Mouse (Mus musculus) heart, postnatal 0 days (tissue): ENCODE results near the gene Rbm11. TPM values are rescaled to one million over a fixed set of nuclear protein-coding genes. Genes with fewer than 3 reads are reported as not detected.

Experiments
- ATAC-seq: fragments of 200-750 bp; cut with Nextera tagmentation; 2 replicates; pipeline ENCODE4 v1.8.0; 2017; ENCODE audit warnings: low read depth, moderate number of reproducible peaks, moderate library complexity; ENCODE audit not compliant: insufficient read depth
- DNase-seq: peaks from one replicate; pipeline ENCODE4 v3.0.0-alpha.2; 2016; ENCODE audit warnings: low spot score
- H3K27ac ChIP-seq: fragments of 300-500 bp; sonication (generic); 2 replicates; pipeline ENCODE4 v1.5.1; 2014; ENCODE audit warnings: low read depth, mild to moderate bottlenecking
- H3K27me3 ChIP-seq: fragments of 300-500 bp; sonication (generic); 2 replicates; pipeline ENCODE4 v1.6.1; 2014; ENCODE audit warnings: low read length, mixed read lengths; ENCODE audit not compliant: control insufficient read depth, insufficient read depth
- H3K36me3 ChIP-seq: fragments of 300-500 bp; sonication (generic); replicated peaks from 2 replicates; pipeline ENCODE4 v1.6.1; 2014; ENCODE audit warnings: low read length, mixed read lengths; ENCODE audit not compliant: control insufficient read depth, insufficient read depth
- H3K4me1 ChIP-seq: fragments of 300-500 bp; sonication (generic); 2 replicates; pipeline ENCODE4 v1.6.1; 2014; ENCODE audit warnings: antibody characterized with exemption; ENCODE audit not compliant: control insufficient read depth, insufficient read depth
- H3K4me2 ChIP-seq: fragments of 300-500 bp; sonication (generic); 2 replicates; pipeline ENCODE4 v1.6.1; 2014; ENCODE audit warnings: low read depth, mild to moderate bottlenecking, low read length, moderate library complexity
- H3K4me3 ChIP-seq: fragments of 300-500 bp; sonication (generic); 2 replicates; pipeline ENCODE4 v1.5.1; 2014; ENCODE audit warnings: low read depth, low read length
- H3K9ac ChIP-seq: fragments of 300-500 bp; sonication (generic); replicated peaks from 2 replicates; pipeline ENCODE4 v1.6.1; 2014; ENCODE audit warnings: low read depth, low read length, mixed read lengths
- H3K9me3 ChIP-seq: fragments of 300-500 bp; sonication (generic); replicated peaks from 2 replicates; pipeline ENCODE4 v1.6.1; 2016; ENCODE audit warnings: low read length; ENCODE audit not compliant: control insufficient read depth
- CTCF ChIP-seq: IDR thresholded peaks from 2 replicates; pipeline ENCODE4 v1.5.1; 2016; ENCODE audit warnings: antibody characterized with exemption, control low read depth, low read depth
- EP300 ChIP-seq: IDR thresholded peaks from 2 replicates; pipeline ENCODE4 v1.6.1; 2016; ENCODE audit warnings: antibody characterized with exemption, low read depth
- WGBS: fragments of 180-500 bp; shearing (Covaris S2); extraction: QIAGEN DNeasy Blood & Tissue Kit; methylation state at CpG from one replicate; pipeline ENCODE4 v1.1.7; 2014; 5-methylcytosine and 5-hydroxymethylcytosine counted together
- polyA plus RNA-seq: library from polyadenylated mRNA; unstranded; fragments of >200 nt; fragmentation: Nextera tagmentation; extraction: Ambion mirVana; gene quantifications from 2 replicates; pipeline ENCODE4 v1.2.1, GENCODE M21; 2015
- total RNA-seq: library from RNA; depleted of rRNA; stranded (reverse); fragments of >200 nt; gene quantifications from 2 replicates; pipeline ENCODE4 v1.2.3, GENCODE M21; 2014; ENCODE audit warnings: low replicate concordance; rRNA removed

The Rbm11 gene
- total and polyA plus RNA-seq, 2 experiments from 2014 or later = 0.23 to 0.31 TPM

DNA sequence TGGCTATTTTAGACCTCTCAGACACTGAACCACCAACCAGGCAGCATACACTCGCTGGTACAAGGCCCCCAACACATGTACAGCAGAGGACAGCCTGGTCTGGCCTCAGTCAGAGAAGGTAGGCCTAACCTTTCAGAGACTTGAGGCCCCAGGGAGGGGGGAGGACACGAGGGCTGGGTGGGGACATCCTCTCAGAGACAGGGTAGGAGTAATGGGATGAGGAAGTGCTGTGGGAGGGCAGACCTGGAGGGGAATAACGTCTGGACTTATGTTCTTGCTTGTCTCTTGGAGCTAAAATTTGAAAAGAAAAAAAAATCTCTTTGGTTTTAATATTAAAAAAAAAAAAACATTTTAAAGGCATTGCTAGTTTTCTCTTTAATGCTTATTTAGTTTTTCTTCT, 6.2 kb upstream of the Rbm11 start:
- DNase-seq (no peak), ATAC-seq (no peak)
- 18% methylated on average over 3 of the region's 3 CpGs for WGBS
- TF ChIP-seq EP300 (no peak), CTCF (no peak)
- no peak overlapping the region for H3K9ac ChIP-seq
- no peaks in the 10 kb centered on the region for H3K27me3 ChIP-seq
- H3K4me3 ChIP-seq = no peak overlapping the region
- H3K36me3 ChIP-seq = no peaks in the 10 kb centered on the region
- no peak overlapping the region for H3K4me2 ChIP-seq
- no peak overlapping the region for H3K27ac ChIP-seq
- no peaks in the 10 kb centered on the region for H3K9me3 ChIP-seq
- no peaks in the 10 kb centered on the region for H3K4me1 ChIP-seq

DNA sequence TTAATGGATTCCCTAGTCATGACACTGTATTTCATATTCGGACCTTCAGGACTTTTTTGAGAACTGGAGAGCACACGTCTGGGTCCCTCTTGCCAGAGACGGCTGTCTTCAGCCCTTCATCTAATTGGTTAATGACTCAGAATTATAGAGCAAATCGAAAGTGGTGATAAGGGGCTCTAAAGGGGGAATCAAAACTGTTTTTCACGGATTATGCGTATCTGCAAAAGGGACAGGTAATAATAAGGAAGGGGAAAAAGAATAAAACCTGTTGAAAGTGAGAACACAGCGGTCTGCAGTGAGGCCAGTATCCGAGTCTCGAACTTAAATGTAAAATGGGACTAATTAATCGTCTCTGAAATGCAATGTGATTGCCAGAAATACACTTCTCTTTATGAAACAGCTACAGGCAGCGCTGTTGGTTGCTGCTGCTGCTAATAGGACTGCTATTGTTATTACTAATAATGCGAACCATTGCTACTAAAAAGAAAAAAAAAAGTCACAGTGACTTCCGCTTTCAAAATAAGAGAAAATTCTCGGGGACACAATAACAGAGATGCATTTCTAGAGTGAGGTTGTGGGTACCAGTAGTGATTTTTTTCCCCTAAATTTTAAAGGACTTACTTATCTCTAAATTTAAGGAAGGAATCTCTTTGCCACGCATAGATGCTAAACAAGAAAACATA, 998 bp downstream of the Rbm11 start:
- Histone ChIP-seq H3K9ac (0 out of 2 replicates have a peak overlapping the region, but pooled peaks have one; percentile 18), H3K9me3 (no peaks in the 10 kb centered on the region), H3K4me3 (peak overlapping the region; percentile 66), H3K27ac (no peak overlapping the region), H3K4me1 (no peaks in the 10 kb centered on the region), H3K27me3 (no peaks in the 10 kb centered on the region), H3K36me3 (no peaks in the 10 kb centered on the region), H3K4me2 (peak overlapping the region; percentile 82)
- TF ChIP-seq CTCF = no peak
- WGBS = 14% methylated on average over 15 of the region's 15 CpGs
- ATAC-seq (no peak), DNase-seq (no peak)

DNA sequence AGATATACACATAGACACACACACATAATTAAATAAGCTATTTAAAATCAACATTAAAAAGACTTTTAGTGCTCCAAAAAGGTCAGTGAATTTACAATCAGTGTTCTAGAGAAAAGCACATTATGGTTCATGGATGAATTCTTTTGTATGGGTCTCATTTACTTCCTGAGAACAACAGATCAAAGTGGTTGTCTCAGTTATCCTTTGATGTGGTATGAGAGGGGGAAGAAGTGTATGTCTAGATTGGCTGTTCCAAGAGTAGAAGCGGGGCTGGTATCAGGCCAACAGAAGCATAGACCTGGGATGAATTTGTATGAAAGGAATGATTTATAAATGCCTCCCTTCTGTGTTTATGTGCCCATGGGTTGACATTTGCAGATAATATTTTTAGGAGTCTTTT, 13.8 kb downstream of the Rbm11 start:
- 0 out of 2 replicates have a peak, but pooled peaks cover 4% of the 10 kb centered on the region for H3K9me3 ChIP-seq
- 85% methylated on average over 1 of the region's 1 CpGs for WGBS
- no peak overlapping the region for H3K4me2 ChIP-seq

DNA sequence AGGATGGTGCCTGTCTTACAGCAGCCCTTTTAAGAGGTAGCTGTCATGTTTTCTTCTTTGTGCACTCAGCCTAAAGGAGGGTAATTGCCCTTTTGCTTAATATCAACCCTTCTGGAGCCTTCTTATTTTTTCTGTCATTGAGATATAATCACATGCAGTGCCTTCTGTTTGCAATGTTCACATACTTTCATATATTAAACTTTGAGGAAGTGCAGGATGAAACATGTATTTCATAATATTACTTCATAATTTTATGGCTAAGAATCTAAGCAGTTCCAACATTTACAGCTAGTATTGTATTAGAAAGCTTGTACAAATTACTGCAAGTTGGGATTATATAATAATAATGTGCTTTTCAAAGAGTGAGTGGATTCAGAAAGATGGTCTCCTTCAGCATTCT, 19.9 kb downstream of the Rbm11 start:
- no peak overlapping the region for H3K4me3 ChIP-seq
- H3K9me3 ChIP-seq = no peaks in the 10 kb centered on the region
- ATAC-seq (no peak), DNase-seq (no peak)
- H3K27me3 ChIP-seq = no peaks in the 10 kb centered on the region
- no peak overlapping the region for H3K4me2 ChIP-seq
- TF ChIP-seq CTCF = no peak
- TF ChIP-seq EP300 = no peak
- H3K4me1 ChIP-seq = no peaks in the 10 kb centered on the region
- no peaks in the 10 kb centered on the region for H3K36me3 ChIP-seq
- H3K9ac ChIP-seq = no peak overlapping the region
- H3K27ac ChIP-seq = no peak overlapping the region

More for the DNA sequence above, 13.8 kb downstream of the Rbm11 start:
- Histone ChIP-seq H3K4me3 (no peak overlapping the region), H3K9ac (no peak overlapping the region), H3K36me3 (no peaks in the 10 kb centered on the region), H3K4me1 (no peaks in the 10 kb centered on the region), H3K27ac (no peak overlapping the region), H3K27me3 (no peaks in the 10 kb centered on the region)
- ATAC-seq (no peak), DNase-seq (no peak)
- TF ChIP-seq EP300 = no peak
- no peak for TF ChIP-seq CTCF

DNA sequence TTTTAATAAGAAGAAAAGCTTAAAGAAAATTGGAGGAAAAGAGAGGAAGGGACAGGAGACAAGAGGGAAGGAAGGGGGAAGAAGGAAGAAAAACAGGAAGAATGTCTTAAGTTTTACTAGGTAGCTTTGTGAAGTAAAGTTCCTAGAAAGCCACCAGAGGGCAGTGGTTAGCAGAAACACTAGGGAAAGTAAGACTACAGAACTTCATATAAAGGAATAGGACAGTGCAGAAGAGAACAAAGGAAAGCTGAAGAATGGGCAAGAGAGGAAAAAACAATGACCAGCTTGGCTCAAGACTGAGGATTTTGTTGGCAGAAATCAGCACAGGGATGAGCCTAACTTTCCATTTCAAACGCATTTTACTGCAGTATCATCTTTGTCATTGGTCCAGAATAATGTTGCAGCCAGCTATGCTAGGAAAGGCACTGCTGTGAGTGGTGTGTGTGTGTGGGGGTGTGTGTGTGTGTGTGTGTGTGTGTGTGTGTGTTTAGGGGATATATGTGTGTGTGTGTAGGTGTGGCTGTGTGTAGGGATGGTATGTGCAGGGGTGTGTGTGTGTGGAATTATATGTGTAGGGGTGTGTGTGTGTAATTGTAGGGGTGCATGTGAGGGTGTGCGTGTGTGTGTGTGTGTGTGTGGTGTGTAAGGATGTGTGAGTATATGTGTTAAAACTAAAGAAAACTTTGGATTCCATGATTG, 25.2 kb downstream of the Rbm11 start:
- no peak overlapping the region for H3K27ac ChIP-seq
- 72% methylated on average over 2 of the region's 2 CpGs for WGBS
- H3K4me3 ChIP-seq = no peak overlapping the region
- H3K9me3 ChIP-seq = no peaks in the 10 kb centered on the region
- peak; percentile 32 for DNase-seq
- no peak for ATAC-seq
- no peak overlapping the region for H3K4me2 ChIP-seq
- H3K27me3 ChIP-seq = no peaks in the 10 kb centered on the region
- TF ChIP-seq EP300 (no peak), CTCF (peak; percentile 47)
- H3K9ac ChIP-seq = no peak overlapping the region
- no peaks in the 10 kb centered on the region for H3K36me3 ChIP-seq
- H3K4me1 ChIP-seq = no peaks in the 10 kb centered on the region

DNA sequence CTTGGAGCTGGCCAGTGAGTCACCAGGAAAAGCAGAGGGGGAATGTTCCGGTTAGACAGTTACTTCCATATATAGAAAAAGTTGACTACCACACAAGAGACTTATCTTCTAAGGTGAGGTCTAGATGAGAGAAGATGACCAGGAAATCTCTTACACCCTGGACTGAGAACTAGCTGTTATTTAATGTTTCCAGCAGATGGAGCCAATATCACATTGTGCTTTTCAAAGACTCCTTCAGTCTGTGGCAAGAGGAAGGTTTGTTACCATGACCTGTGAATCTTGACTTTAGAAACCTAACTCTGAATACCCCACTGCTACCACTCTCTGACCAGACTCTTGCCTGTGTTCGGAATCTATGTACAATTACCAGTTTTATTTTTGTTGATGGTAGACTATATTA, 35.2 kb downstream of the Rbm11 start:
- Histone ChIP-seq H3K27me3 (no peaks in the 10 kb centered on the region), H3K36me3 (no peaks in the 10 kb centered on the region), H3K9ac (no peak overlapping the region), H3K9me3 (no peaks in the 10 kb centered on the region), H3K27ac (no peak overlapping the region), H3K4me3 (no peak overlapping the region), H3K4me2 (no peak overlapping the region), H3K4me1 (no peaks in the 10 kb centered on the region)
- ATAC-seq (no peak), DNase-seq (no peak)
- TF ChIP-seq EP300 (no peak), CTCF (peak; percentile 63)
- WGBS = 55% methylated on average over 2 of the region's 2 CpGs

Other genes with a start within 250 kb of the Rbm11 start
- not detected in 2 replicates for gene Lipi, start 6.8 kb upstream of the Rbm11 start, total RNA-seq
- not detected in 2 replicates for gene Lipi, start 6.8 kb upstream of the Rbm11 start, polyA plus RNA-seq
- 10.7 and 18.6 TPM in 2 replicates for gene Hspa13, start 174.3 kb downstream of the Rbm11 start, total RNA-seq
- gene Hspa13, start 174.3 kb downstream of the Rbm11 start, polyA plus RNA-seq = 11.5 and 11.6 TPM in 2 replicates